Mouse (Mus musculus) stomach, embryonic 14.5 days (tissue): ENCODE data around the gene Xxylt1. TPM values are rescaled to one million over a fixed set of nuclear protein-coding genes. Genes with fewer than 3 reads are reported as not detected.

Source experiments
- ATAC-seq: fragments of 200-750 bp; cut with Nextera tagmentation; 2 replicates; pipeline ENCODE4 v1.8.0; 2017; ENCODE audit warnings: low read depth, moderate TSS enrichment; ENCODE audit not compliant: insufficient number of reproducible peaks, insufficient read depth, low FRiP score
- H3K27ac ChIP-seq: fragments of 300-500 bp; sonication (generic); 2 replicates; pipeline ENCODE4 v1.5.1; 2014; ENCODE audit warnings: mild to moderate bottlenecking, low read length, moderate library complexity, mixed read lengths
- H3K27me3 ChIP-seq: fragments of 300-500 bp; sonication (generic); 2 replicates; pipeline ENCODE4 v1.6.1; 2014; ENCODE audit warnings: low read length, control low read depth, mixed read lengths; ENCODE audit not compliant: control insufficient read depth, insufficient read depth
- H3K36me3 ChIP-seq: fragments of 300-500 bp; sonication (generic); 2 replicates; pipeline ENCODE4 v1.6.1; 2014; ENCODE audit warnings: mild to moderate bottlenecking, control low read depth, low read length, moderate library complexity, mixed read lengths; ENCODE audit not compliant: control insufficient read depth, insufficient read depth
- H3K4me1 ChIP-seq: fragments of 300-500 bp; sonication (generic); 2 replicates; pipeline ENCODE4 v1.6.1; 2014; ENCODE audit warnings: low read length, control low read depth, mixed read lengths; ENCODE audit not compliant: control insufficient read depth, insufficient read depth
- H3K4me2 ChIP-seq: fragments of 300-500 bp; sonication (generic); replicated peaks from 2 replicates; pipeline ENCODE4 v1.6.1; 2014; ENCODE audit warnings: low read depth, low read length, control low read depth
- H3K4me3 ChIP-seq: fragments of 300-500 bp; sonication (generic); 2 replicates; pipeline ENCODE4 v1.5.1; 2014; ENCODE audit warnings: low read depth, low read length, control low read depth
- H3K9ac ChIP-seq: fragments of 300-500 bp; sonication (generic); replicated peaks from 2 replicates; pipeline ENCODE4 v1.6.1; 2014; ENCODE audit warnings: low read depth, mild to moderate bottlenecking, control low read depth, low read length, moderate library complexity, mixed read lengths
- H3K9me3 ChIP-seq: fragments of 300-500 bp; sonication (generic); 2 replicates; pipeline ENCODE4 v1.6.1; 2016; ENCODE audit warnings: low read depth, low read length, control low read depth; ENCODE audit not compliant: control insufficient read depth
- WGBS: fragments of 180-500 bp; shearing (Covaris S2); extraction: QIAGEN DNeasy Blood & Tissue Kit; methylation state at CpG from one replicate; pipeline ENCODE4 v1.1.7; 2014; 5-methylcytosine and 5-hydroxymethylcytosine counted together
- polyA plus RNA-seq: library from polyadenylated mRNA; unstranded; fragments of >200 nt; fragmentation: Nextera tagmentation; extraction: Ambion mirVana; gene quantifications from 2 replicates; pipeline ENCODE4 v1.2.1, GENCODE M21; 2014

Xxylt1 gene
- polyA plus RNA-seq, 1 experiment from 2014 or later: 17.2 TPM

DNA sequence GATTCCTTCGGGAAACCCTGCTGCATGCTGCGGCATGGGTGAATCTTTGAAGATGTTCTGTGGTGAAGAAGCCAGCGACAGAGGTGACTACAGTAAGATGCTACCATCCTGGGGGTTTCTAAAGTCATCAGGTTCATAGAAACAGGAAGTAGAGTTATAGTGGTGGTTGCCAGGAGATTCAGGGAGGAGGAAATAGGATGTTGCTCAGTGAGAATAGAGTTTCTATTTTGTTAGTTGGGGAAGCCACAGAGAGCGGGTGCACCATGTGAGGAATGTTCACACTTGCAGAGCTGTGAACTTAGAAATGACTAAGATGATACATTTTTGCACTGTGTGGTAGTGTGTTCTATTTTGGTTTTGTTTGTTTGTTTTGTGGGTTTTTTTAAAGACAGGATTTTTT lies 133.0 kb downstream of the Xxylt1 start:
- no peaks in the 10 kb centered on the region for H3K36me3 ChIP-seq
- no peak overlapping the region for H3K9ac ChIP-seq
- H3K4me2 ChIP-seq: no peak overlapping the region
- no peak for ATAC-seq
- H3K4me3 ChIP-seq: no peak overlapping the region
- H3K9me3 ChIP-seq: no peaks in the 10 kb centered on the region
- no peaks in the 10 kb centered on the region for H3K4me1 ChIP-seq
- no peak overlapping the region for H3K27ac ChIP-seq
- 91% methylated on average over 4 of the region's 4 CpGs for WGBS
- H3K27me3 ChIP-seq: no peaks in the 10 kb centered on the region

DNA sequence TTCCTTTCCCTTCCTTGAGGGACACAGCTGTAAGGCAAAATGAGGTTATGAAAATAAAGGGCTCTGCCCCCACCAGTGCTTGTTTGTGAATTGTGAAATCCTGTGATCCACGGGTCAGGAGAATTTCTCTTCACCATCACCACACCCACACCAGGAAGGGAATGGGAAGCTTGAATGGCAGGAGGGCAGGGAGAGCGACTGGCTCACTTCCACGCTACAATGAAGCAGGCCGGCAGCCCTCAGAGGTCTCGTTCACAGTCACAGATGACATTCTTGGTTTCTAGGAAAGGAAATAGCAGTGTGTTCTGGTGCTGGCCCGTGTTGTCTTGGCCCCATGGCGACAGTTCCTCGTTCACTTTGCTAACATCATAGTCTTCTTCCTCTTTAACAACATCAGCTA lies 136.3 kb downstream of the Xxylt1 start:
- no peaks in the 10 kb centered on the region for H3K4me1 ChIP-seq
- no peak for ATAC-seq
- 74% methylated on average over 8 of the region's 8 CpGs for WGBS

DNA sequence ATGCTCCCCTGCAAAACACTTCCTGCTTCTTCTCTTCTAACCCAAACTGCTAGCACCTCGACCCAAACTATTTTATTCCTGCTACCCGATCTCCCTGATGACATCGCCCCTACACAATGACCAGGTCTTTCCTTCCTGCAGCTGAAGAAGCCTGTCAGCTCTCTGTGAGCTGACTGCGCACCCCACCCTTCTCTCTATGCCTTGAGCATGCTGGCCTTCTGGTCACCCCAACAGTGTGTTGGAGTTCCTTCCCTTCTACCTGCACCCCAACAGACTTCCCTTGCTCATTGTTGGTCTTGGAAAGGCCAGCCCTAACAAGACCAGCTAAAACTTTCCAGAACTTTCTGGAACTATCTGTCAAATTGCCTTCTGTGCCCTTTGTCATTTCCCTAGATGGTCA lies 137.3 kb downstream of the Xxylt1 start:
- 81% methylated on average over 4 of the region's 4 CpGs for WGBS

More for the DNA sequence above, 136.3 kb downstream of the Xxylt1 start:
- no peaks in the 10 kb centered on the region for H3K36me3 ChIP-seq
- H3K9me3 ChIP-seq: no peaks in the 10 kb centered on the region
- no peak overlapping the region for H3K9ac ChIP-seq
- H3K4me2 ChIP-seq: no peak overlapping the region
- no peak overlapping the region for H3K27ac ChIP-seq
- no peak overlapping the region for H3K4me3 ChIP-seq
- H3K27me3 ChIP-seq: no peaks in the 10 kb centered on the region

GRCm38 (mm10) chr16:30940699-30941098 lies 140.5 kb downstream of the Xxylt1 start:
- 77% methylated on average over 2 of the region's 2 CpGs for WGBS
- Histone ChIP-seq H3K4me2 (no peak overlapping the region), H3K4me1 (no peaks in the 10 kb centered on the region), H3K27ac (no peak overlapping the region), H3K36me3 (no peaks in the 10 kb centered on the region), H3K9ac (no peak overlapping the region), H3K4me3 (no peak overlapping the region), H3K27me3 (no peaks in the 10 kb centered on the region), H3K9me3 (no peaks in the 10 kb centered on the region)
- no peak for ATAC-seq

More for the DNA sequence above, 137.3 kb downstream of the Xxylt1 start:
- no peak for ATAC-seq
- H3K4me3 ChIP-seq: no peak overlapping the region
- H3K27ac ChIP-seq: no peak overlapping the region
- H3K9ac ChIP-seq: no peak overlapping the region
- H3K27me3 ChIP-seq: no peaks in the 10 kb centered on the region
- H3K4me2 ChIP-seq: no peak overlapping the region
- no peaks in the 10 kb centered on the region for H3K36me3 ChIP-seq
- no peaks in the 10 kb centered on the region for H3K4me1 ChIP-seq
- no peaks in the 10 kb centered on the region for H3K9me3 ChIP-seq

- no peak overlapping the region for H3K4me2 ChIP-seq
- no peaks in the 10 kb centered on the region for H3K36me3 ChIP-seq
- H3K27me3 ChIP-seq: no peaks in the 10 kb centered on the region
- 0 out of 2 replicates have a peak, but pooled peaks cover 6% of the 10 kb centered on the region for H3K4me1 ChIP-seq
- no peak for ATAC-seq
- no peak overlapping the region for H3K27ac ChIP-seq
- 11% methylated on average over 3 of the region's 3 CpGs for WGBS
- no peaks in the 10 kb centered on the region for H3K9me3 ChIP-seq
- no peak overlapping the region for H3K4me3 ChIP-seq
- no peak overlapping the region for H3K9ac ChIP-seq
These were observed 141.3 kb downstream of the Xxylt1 start for GRCm38 (mm10) chr16:30939903-30940302.

DNA sequence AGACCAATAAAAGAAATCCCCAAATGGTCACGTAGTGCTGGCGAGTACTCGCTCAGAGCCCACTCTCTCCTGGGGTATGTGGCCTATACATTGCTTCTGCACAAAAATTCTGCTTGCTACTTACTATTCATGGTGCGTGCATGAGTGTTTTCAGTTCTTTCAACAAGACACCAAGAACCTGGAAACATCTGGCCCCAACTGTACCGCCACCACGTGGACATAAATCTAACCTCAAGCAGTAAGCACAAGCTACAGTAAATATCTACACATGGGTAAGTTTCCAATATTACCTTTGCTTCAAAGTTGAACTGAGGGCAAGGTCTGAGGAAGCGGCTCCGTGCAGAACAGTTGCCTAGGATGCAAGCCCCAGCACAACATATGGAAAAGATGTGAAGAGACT lies 142.0 kb downstream of the Xxylt1 start:
- Histone ChIP-seq H3K9ac (no peak overlapping the region), H3K4me2 (no peak overlapping the region), H3K4me1 (peaks cover 9% of the 10 kb centered on the region; the same call in 1 of the 2 replicates), H3K27ac (no peak overlapping the region; the same call in 1 of the 2 replicates), H3K27me3 (no peaks in the 10 kb centered on the region), H3K9me3 (no peaks in the 10 kb centered on the region), H3K36me3 (no peaks in the 10 kb centered on the region), H3K4me3 (no peak overlapping the region)
- ATAC-seq: no peak
- WGBS: 78% methylated on average over 8 of the region's 8 CpGs

- WGBS: 90% methylated on average over 3 of the region's 3 CpGs
- Histone ChIP-seq H3K4me1 (peaks cover 10% of the 10 kb centered on the region; the same call in 1 of the 2 replicates), H3K27me3 (no peaks in the 10 kb centered on the region), H3K4me3 (no peak overlapping the region), H3K36me3 (no peaks in the 10 kb centered on the region), H3K27ac (no peak overlapping the region), H3K9ac (no peak overlapping the region), H3K4me2 (no peak overlapping the region), H3K9me3 (no peaks in the 10 kb centered on the region)
- ATAC-seq: no peak
These were observed 142.6 kb downstream of the Xxylt1 start for GRCm38 (mm10) chr16:30938664-30939063.

GRCm38 (mm10) chr16:30937665-30938064 lies 143.6 kb downstream of the Xxylt1 start:
- WGBS: 88% methylated on average over 3 of the region's 3 CpGs
- Histone ChIP-seq H3K36me3 (no peaks in the 10 kb centered on the region), H3K4me3 (no peak overlapping the region), H3K4me1 (peaks cover 12% of the 10 kb centered on the region; the same call in 1 of the 2 replicates), H3K9ac (no peak overlapping the region), H3K4me2 (no peak overlapping the region), H3K9me3 (no peaks in the 10 kb centered on the region), H3K27ac (no peak overlapping the region), H3K27me3 (no peaks in the 10 kb centered on the region)
- no peak for ATAC-seq

- no peak overlapping the region for H3K4me3 ChIP-seq
- peaks cover 12% of the 10 kb centered on the region; the same call in 1 of the 2 replicates for H3K4me1 ChIP-seq
- no peaks in the 10 kb centered on the region for H3K9me3 ChIP-seq
- no peak overlapping the region for H3K27ac ChIP-seq
- no peak for ATAC-seq
- no peaks in the 10 kb centered on the region for H3K27me3 ChIP-seq
- H3K9ac ChIP-seq: no peak overlapping the region
- 39% methylated on average over 6 of the region's 6 CpGs for WGBS
- no peaks in the 10 kb centered on the region for H3K36me3 ChIP-seq
- H3K4me2 ChIP-seq: no peak overlapping the region
These were observed 144.8 kb downstream of the Xxylt1 start for GRCm38 (mm10) chr16:30936471-30936870.
